Mouse (Mus musculus) CD4-positive naive resting alpha-beta T cell, adult 57 days (primary cell): ENCODE data around the gene Paqr4. TPM values are rescaled to one million over a fixed set of nuclear protein-coding genes. Genes with fewer than 3 reads are reported as not detected.

Experiments used
- total RNA-seq: library from RNA; stranded (reverse); gene quantifications from one replicate; pipeline ENCODE4 v1.2.4, GENCODE M21; 2023

Gene Paqr4
- total RNA-seq, result 2.6 TPM

DNA sequence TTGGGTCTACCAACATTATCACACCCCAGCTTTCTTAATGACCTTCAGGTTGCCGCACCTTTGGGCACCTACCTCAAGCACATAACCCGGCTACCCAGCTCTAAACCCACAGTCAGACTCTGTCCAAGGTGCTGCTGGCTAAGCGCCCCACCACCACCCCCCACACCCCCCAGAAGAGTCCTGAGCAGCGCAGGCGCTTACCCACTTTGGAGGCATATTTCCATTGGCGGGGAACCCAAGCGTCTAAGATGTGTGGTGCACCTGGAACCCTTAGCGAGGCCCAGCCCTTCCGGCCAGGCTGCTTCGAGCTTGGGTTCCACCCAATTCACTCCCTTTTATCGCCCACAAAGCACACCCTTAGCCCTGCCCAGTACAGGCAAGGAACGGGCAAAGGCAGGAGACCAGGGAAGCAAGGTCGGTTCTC lies at the start of gene Paqr4:
Gene Paqr4, minus strand, starts transcription at position 270 of the 424 bp plus-strand sequence.

DNA sequence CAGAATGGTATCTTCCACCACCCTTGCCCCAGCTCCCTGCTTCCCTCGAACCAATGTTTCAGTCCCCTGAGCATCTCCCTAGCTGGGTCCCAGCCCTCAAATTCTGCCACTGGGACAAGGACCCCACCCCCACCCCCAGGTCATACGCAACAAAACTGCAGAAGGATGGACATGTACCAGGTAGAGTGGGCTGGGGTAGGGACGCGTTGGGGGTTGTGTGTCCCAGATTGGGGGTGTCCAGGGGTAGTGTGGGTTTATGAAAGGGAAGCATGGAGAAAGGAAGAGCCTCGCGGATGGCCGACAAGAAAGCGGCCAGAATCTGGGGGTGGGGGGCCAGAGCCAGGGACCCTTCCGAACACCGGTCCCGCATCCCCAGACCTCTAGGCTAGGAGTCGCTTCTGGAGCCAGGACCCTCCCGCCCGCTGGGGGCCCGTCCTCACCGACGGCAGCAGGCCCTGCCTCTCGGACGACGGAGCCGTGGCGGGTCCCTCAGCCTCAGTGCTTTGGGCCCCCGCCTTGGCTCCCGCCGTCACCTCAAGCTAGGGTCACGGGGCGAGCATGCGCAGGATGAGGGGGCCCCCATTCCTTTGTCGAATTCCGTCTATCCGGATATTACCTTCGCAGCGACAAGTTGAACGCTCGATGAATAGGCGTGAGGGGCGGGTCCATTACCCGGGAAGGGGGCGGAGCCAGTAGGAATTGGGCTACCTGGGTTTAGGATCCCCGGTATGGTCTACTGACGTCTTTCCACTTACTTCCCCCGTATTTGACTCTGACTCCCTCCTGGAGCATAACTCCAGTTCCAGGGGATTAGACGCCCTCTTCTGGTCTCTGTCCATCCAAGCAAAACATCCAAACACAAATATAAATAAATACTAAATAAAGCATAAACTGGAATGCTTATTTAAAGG lies 45.1 kb upstream of the Paqr4 start, which contains the start of gene Flywch2:
Gene Flywch2, minus strand, starts transcription at position 521 of the 911 bp plus-strand sequence.

DNA sequence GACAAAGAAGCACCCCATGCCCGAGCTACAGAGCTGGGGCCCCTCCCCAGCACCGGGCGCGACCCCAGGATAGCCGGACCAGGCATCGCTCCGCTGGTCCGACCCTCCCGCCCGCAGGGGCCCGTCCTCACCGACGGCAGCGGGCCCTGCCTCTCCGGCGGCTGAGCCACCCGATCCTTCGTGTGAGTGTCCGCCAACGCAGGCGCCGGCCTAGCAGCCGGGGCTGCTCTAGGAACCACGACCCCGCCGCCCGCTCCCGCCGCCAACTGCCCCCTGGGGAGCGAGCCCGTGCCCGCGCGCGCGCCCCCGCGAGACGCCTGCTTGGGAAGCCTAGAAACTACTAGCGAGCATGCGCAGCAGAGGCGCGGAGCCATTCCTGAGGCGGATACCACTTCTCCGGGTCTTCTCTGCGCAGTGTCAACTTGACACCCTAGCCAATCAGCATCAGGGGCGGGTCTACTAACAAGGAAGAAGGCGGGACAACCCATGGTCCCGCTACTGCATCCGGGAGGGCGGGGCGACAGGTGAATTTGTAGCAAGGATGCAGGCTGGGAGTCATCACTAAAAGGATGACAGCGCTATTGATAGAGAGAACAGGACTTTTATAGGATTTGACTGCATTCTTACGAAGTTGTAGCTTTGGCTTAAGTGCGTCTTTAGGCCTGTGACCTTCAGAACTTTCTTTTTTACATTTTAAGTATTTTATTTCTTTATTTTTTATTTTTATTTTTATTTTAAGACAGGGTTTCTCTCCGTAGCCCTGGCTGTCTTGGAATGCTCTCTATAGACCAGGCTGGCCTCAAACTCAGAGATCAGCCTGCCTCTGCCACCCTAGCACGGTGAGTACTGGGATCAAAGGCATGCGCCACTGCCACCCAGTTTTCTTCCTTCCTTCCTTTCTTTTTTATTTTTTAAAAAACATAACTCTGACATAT lies 30.9 kb upstream of the Paqr4 start, which contains the start of gene Flywch1:
Gene Flywch1, minus strand, starts transcription at position 319 of the 935 bp plus-strand sequence.

DNA sequence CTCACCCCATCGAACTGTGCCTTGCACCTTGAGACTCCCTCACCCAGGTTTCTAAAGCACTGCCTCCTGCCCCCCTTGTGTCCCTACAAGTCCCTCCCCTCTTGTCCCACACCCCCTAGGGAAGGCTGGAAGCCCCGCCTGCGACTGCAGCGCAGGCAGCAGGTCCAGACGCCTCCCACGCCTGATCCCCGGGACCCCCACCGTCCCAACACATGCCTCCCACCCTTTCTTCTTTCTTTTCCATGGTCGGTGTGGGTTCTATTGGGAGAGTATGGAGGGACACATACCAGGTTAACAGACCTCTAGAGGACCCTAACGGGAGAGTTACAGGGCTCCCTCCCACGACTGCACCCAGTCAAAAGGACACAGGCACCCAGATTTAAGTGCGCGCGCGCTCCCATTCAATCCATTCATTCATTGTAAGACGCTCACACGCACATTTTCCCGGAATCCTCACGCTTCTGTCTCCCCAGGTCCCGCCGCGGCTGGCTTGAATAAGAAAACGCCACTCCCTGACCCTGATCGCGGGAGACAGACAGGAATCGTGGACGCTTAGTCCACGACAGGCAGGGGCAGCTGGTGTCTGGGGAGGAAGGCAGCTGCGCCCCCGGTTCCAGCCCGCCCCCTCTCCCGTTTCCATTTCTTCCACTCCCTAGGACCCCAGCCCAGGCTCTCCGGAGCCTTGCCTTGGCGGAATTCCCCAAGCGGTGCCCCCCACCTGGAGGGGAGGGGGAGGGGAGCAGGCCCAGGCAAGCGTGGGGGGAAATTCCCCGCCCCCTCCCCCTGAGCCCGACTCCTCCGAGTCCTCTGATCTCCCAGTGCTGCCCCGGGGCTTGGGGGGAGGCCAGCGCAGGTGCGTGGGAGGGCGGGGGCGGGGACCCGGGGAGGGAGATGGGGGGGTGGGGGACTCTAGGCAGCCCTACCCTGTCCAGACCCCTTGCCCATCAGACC lies 4.9 kb upstream of the Paqr4 start, which contains the start of gene Kremen2:
Gene Kremen2, minus strand, starts transcription at position 533 of the 951 bp plus-strand sequence.

DNA sequence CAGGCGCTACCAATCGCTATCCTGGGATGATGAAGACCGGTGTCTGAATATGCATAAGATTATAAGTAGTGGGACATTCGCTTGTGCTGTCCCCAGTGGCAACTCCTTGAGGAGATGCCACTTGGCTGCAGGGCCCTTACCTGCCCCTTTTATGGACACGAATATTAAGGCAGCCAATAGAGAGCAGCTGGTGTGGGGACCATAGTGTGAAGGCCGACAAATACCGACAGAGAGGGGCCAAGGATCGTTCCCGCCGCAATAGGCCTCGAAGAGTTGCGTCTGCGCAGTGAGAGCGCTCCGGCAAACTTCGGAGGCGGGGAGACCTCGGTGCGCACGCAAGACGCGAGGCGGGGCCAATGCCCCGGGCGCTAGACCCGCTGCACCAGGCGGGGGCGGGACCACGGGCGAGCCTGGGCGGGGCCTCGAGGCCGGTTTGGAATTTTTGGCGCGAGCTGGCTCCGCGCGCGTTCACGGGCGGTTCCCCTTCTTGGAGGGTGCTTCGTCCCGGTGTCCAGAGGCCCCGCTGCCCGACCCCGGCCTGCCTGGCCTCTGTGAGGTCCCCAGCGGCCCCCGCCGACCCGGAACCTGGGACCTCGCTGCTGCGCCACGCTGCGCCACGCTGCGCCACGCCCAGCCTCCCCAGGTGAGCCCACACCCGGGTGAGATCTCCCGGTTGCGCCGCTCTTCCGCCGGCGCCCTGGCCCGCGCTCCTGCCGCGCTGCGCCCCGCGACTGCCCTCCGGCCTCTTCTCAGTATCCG lies 14.5 kb downstream of the Paqr4 start, which contains the start of gene Pkmyt1:
Gene Pkmyt1, plus strand, starts transcription at position 338 of the 759 bp plus-strand sequence.

DNA sequence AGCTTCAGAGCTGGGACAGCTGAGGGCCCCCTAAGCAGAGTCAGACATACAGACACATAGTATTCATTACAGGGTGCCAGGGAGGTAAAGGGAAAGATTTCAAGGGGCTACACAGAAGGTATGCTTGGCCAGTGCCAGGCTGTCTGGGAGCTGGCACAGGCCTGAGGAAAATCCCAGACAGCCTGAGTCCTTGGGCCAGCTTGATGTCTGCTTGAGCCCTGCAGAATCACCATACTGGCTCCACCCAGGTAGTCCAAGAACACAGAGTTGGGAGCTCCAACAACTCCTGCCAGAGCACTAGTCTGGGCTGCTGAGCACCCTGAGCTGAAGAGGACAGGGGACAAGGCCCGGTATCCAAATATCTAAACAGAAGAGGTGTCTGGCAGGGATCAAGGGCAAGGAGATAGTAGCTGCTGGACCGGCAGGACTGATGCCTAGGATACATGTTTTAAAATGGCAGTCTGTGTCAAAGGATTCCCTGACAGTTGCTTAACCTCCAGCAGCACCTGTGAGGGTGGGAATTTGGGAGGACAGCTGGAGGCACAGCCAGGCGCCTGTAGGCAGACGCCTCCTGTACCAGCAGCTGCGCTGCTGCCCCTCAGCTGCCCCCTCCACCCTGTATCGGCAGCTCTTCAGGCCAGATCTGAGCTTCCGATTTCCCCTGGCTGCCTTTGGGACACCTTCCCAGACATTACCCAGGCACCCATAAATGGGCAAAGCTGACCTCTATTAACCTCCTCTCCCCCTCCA lies 18.1 kb downstream of the Paqr4 start, which contains the start of gene 1520401A03Rik:
Gene 1520401A03Rik, minus strand, starts transcription at position 408 of the 750 bp plus-strand sequence.

Other genes with a start within 250 kb of the Paqr4 start
- 8.7 TPM for gene Zfp213, start 176.6 kb downstream of the Paqr4 start, total RNA-seq
- gene Zfp13, start 141.4 kb downstream of the Paqr4 start, total RNA-seq, result not detected
- gene Zscan10, start 140.0 kb downstream of the Paqr4 start, total RNA-seq, result 0.86 TPM
- 0.41 TPM for gene Mmp25, start 95.6 kb downstream of the Paqr4 start, total RNA-seq
- not detected for gene Bicdl2, start 80.4 kb downstream of the Paqr4 start, total RNA-seq
- 39.5 TPM for gene Hcfc1r1, start 67.3 kb downstream of the Paqr4 start, total RNA-seq
- 22.4 TPM for gene Thoc6, start 67.0 kb downstream of the Paqr4 start, total RNA-seq
- 61.0 TPM for gene Tnfrsf12a, start 63.4 kb downstream of the Paqr4 start, total RNA-seq
- gene Cldn6, start 61.6 kb downstream of the Paqr4 start, total RNA-seq, result not detected
- gene Cldn9, start 56.8 kb downstream of the Paqr4 start, total RNA-seq, result not detected
- gene 1520401A03Rik, start 18.1 kb downstream of the Paqr4 start, total RNA-seq, result not detected
- 36.2 TPM for gene Pkmyt1, start 14.5 kb downstream of the Paqr4 start, total RNA-seq
- gene Kremen2, start 5.0 kb upstream of the Paqr4 start, total RNA-seq, result 0.89 TPM
- 27.5 TPM for gene Flywch1, start 30.7 kb upstream of the Paqr4 start, total RNA-seq
- not detected for gene Flywch2, start 45.2 kb upstream of the Paqr4 start, total RNA-seq
- 1,442 TPM for gene Srrm2, start 49.7 kb upstream of the Paqr4 start, total RNA-seq
- 199 TPM for gene Elob, start 88.3 kb upstream of the Paqr4 start, total RNA-seq
- not detected for gene Prss33, start 95.2 kb upstream of the Paqr4 start, total RNA-seq
- gene Prss32, start 103.0 kb upstream of the Paqr4 start, total RNA-seq, result not detected
- 1.4 TPM for gene Prss41, start 103.3 kb upstream of the Paqr4 start, total RNA-seq
- gene Prss21, start 127.2 kb upstream of the Paqr4 start, total RNA-seq, result not detected
- not detected for gene Dcpp1, start 140.0 kb upstream of the Paqr4 start, total RNA-seq
- gene Dcpp2, start 140.0 kb upstream of the Paqr4 start, total RNA-seq, result not detected
- not detected for gene Dcpp3, start 176.6 kb upstream of the Paqr4 start, total RNA-seq
- gene Sbp, start 200.8 kb upstream of the Paqr4 start, total RNA-seq, result not detected
- gene Sbpl, start 214.4 kb upstream of the Paqr4 start, total RNA-seq, result not detected
- gene Prss30, start 239.7 kb upstream of the Paqr4 start, total RNA-seq, result not detected